Mouse (Mus musculus): ENCODE data around the gene Lrrc32. TPM values are rescaled to one million over a fixed set of nuclear protein-coding genes. Genes with fewer than 3 reads are reported as not detected.

Lrrc32 gene
- total and polyA plus RNA-seq, 3 experiments = 2.3 to 23.7 (median 5.3) TPM

DNA sequence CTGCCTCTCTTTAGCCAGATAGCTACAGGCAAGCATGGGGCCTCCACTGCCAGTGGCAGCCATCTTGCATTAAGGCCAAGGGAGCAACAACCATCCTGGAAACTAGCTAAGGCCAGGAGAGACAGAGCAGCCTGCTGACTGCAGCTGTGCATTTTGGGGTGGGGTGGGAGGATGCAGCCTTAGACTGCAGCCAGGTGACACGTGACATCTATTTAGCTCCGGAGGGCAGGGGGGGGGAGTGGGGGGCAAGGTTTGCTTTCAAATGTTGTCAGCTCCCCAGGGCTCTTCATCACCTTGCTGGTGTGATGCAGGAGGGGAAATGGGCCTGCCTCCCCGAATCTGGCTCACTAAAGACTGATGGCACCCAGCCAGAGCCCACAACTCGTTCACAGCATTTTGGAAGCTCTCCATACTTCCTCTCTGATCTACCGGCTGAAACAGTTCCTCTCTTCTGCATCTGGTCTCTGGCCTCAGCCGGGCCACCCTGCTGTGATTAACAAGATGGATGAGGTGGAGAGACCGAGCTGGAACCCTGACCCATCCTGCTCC lies 34.8 kb downstream of the Lrrc32 start:
- H3K27ac ChIP-seq (ENCODE audit: insufficient read depth, low read depth) = no peak overlapping the region
- no peak for DNase-seq (ENCODE audit: extremely low read depth)

DNA sequence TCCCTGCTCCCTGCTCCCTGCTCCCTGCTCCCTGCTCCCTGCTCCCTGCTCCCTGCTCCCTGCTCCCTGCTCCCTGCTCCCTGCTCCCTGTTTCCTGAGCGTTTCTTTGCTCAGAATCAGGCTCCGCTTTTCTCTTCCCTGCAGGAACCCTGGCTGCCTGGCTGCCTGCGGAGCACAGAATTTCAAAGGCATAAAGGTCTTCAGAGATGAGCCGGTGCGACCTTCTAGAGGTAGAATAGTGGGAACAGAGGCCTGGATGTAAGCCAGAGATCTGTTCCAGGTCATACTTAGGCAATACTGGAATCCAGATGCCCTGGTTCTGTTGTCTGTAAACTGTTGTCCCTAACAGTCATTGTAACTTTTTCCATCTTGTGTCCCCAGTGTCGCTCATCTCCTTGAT lies 35.3 kb downstream of the Lrrc32 start:
- Histone ChIP-seq H3K4me1 (ENCODE audit: control insufficient read depth in 1 of 2, insufficient read depth in 2 of 2) (peaks cover 10 to 23% of the 10 kb centered on the region in 2 experiments), H3K36me3 (replicated peaks in 1 of 2; ENCODE audit: control insufficient read depth in 1 of 2, insufficient read depth in 1 of 2, low read length in 1 of 2) (no peaks in the 10 kb centered on the region), H3K9ac (ENCODE audit: insufficient read depth, low read depth) (no peak overlapping the region), H3K4me3 (replicated peaks in 1 of 3; ENCODE audit: low read depth in 2 of 3, low read length in 2 of 3, poor library complexity in 1 of 3) (no peak overlapping the region), H3K4me2 (ENCODE audit: insufficient read depth, low read depth, poor library complexity, severe bottlenecking) (no peak overlapping the region), H3K27me3 (replicated peaks) (no peaks in the 10 kb centered on the region), H3K27ac (ENCODE audit: insufficient read depth, low read depth) (no peak overlapping the region), H3K9me3 (replicated peaks; ENCODE audit: low read length) (peaks cover 2% of the 10 kb centered on the region), H3K79me2 (replicated peaks; ENCODE audit: control insufficient read depth, extremely low read depth, insufficient read depth, poor library complexity, severe bottlenecking) (no peaks in the 10 kb centered on the region)
- TF ChIP-seq MEF2A (IDR thresholded peaks at IDR 0.05; ENCODE audit: borderline replicate concordance, low read depth, low read length) (no peak), ZMIZ1 (IDR thresholded peaks at IDR 0.05; ENCODE audit: low read depth, low read length) (no peak), USF1 (IDR thresholded peaks at IDR 0.05; ENCODE audit: low read depth, low read length) (no peak), KAT2A (IDR thresholded peaks at IDR 0.05; ENCODE audit: insufficient replicate concordance, low read length) (no peak), PAX5 (IDR thresholded peaks at IDR 0.05; ENCODE audit: low read length) (no peak), GABPA (IDR thresholded peaks at IDR 0.05; ENCODE audit: insufficient replicate concordance, low read depth, low read length) (no peak), CHD2 (IDR thresholded peaks at IDR 0.05; ENCODE audit: low read length) (no peak), IRF4 (IDR thresholded peaks at IDR 0.05; ENCODE audit: low read depth, low read length) (no peak), RAD21 (IDR thresholded peaks at IDR 0.05; ENCODE audit: low read depth, low read length) (no peak), MXI1 (IDR thresholded peaks at IDR 0.05; ENCODE audit: low read depth, low read length) (no peak), MYC (IDR thresholded peaks at IDR 0.05; ENCODE audit: low read depth, low read length) (no peak), POLR2AphosphoS2 (IDR thresholded peaks at IDR 0.05; ENCODE audit: low read depth, low read length) (no peak), JUN (IDR thresholded peaks at IDR 0.05; ENCODE audit: insufficient read depth, low read depth, low read length) (no peak), SMC3 (IDR thresholded peaks at IDR 0.05; ENCODE audit: low read depth, low read length) (no peak), NELFE (IDR thresholded peaks at IDR 0.05; ENCODE audit: low read depth, low read length) (no peak), HCFC1 (IDR thresholded peaks at IDR 0.05; ENCODE audit: low read depth, low read length) (no peak), SIN3A (IDR thresholded peaks at IDR 0.05; ENCODE audit: low read length) (no peak)
- in situ Hi-C loops (cut with MboI; ENCODE audit: low pct_ligation_motif_present, low pct_unique_long_range_greater_than_20kb, low sequenced_read_pairs) (no loop called here), dilution Hi-C loops (cut with MboI; ENCODE audit: extremely low pct_ligation_motif_present, extremely low pct_unique_long_range_greater_than_20kb, low sequenced_read_pairs) (no loop called here)
- no peak for DNase-seq (ENCODE audit: extremely low read depth)

More for the DNA sequence above, 34.8 kb downstream of the Lrrc32 start:
- H3K27me3 ChIP-seq (replicated peaks) = no peaks in the 10 kb centered on the region
- H3K9ac ChIP-seq (ENCODE audit: insufficient read depth, low read depth) = no peak overlapping the region
- no peaks in the 10 kb centered on the region for H3K79me2 ChIP-seq (replicated peaks; ENCODE audit: control insufficient read depth, extremely low read depth, insufficient read depth, poor library complexity, severe bottlenecking)
- H3K4me1 ChIP-seq (ENCODE audit: control insufficient read depth in 1 of 2, insufficient read depth in 2 of 2) = peaks cover 12 to 26% of the 10 kb centered on the region in 2 experiments
- dilution Hi-C loops (cut with MboI; ENCODE audit: extremely low pct_ligation_motif_present, extremely low pct_unique_long_range_greater_than_20kb, low sequenced_read_pairs) (no loop called here), in situ Hi-C loops (cut with MboI; ENCODE audit: low pct_ligation_motif_present, low pct_unique_long_range_greater_than_20kb, low sequenced_read_pairs) (no loop called here)
- H3K36me3 ChIP-seq (replicated peaks in 1 of 2; ENCODE audit: control insufficient read depth in 1 of 2, insufficient read depth in 1 of 2, low read length in 1 of 2) = no peaks in the 10 kb centered on the region
- H3K4me3 ChIP-seq (replicated peaks in 1 of 3; ENCODE audit: low read depth in 2 of 3, low read length in 2 of 3, poor library complexity in 1 of 3) = no peak overlapping the region
- TF ChIP-seq MAX (IDR thresholded peaks at IDR 0.05; ENCODE audit: low read length) = no peak
- H3K9me3 ChIP-seq (replicated peaks; ENCODE audit: low read length) = peaks cover 2% of the 10 kb centered on the region
- H3K4me2 ChIP-seq (ENCODE audit: insufficient read depth, low read depth, poor library complexity, severe bottlenecking) = no peak overlapping the region

Measured in CH12.LX (cell line).